Comparison of ENCODE assay signal across 37 mouse cellular contexts in genomic region chr14:32146578-32146977, GRCm38 (mm10). TPM values are rescaled to one million over a fixed set of nuclear protein-coding genes. Genes with fewer than 3 reads are reported as not detected.
A peak's percentile ranks its signal among the peaks of the same experiment; 100 is the strongest.
DNase-seq lines count a peak whose midpoint lies in the region; ATAC-seq lines count a peak whose summit lies in the region.
"Had no signal": no experiment of that assay in that cellular context is flagged by ENCODE, and none has a peak within 500 bp of the region (broad histone marks: within the 10 kb centered on the region; RNA-seq: fewer than 3 reads in every experiment).

No protein-coding gene starts in this region.

- no peak overlapping the region for H3K9ac ChIP-seq in kidney, embryonic 15.5 days
- no peak overlapping the region for H3K9ac ChIP-seq in kidney, embryonic 14.5 days (ENCODE audit: low read depth, low read length)
- H3K9ac ChIP-seq in liver, embryonic 13.5 days: peak overlapping the region; percentile 44
- H3K9ac ChIP-seq: embryonic facial prominence, embryonic 12.5 days; forebrain, embryonic 12.5 days; hindbrain, embryonic 13.5 days; limb, embryonic 13.5 days; midbrain, embryonic 15.5 days had no signal

- H3K4me1 ChIP-seq in kidney, embryonic 15.5 days: peaks cover 3% of the 10 kb centered on the region; the same call in 1 of the 2 replicates
- no peaks in the 10 kb centered on the region for H3K4me1 ChIP-seq in kidney, embryonic 14.5 days (ENCODE audit: control insufficient read depth, insufficient read depth, low read length)
- peaks cover 36% of the 10 kb centered on the region for H3K4me1 ChIP-seq in liver, embryonic 13.5 days (replicated peaks)
- H3K4me1 ChIP-seq: embryonic facial prominence, embryonic 12.5 days; forebrain, embryonic 12.5 days; hindbrain, embryonic 13.5 days; limb, embryonic 13.5 days; midbrain, embryonic 10.5 days; midbrain, embryonic 15.5 days had no signal

- H3K36me3 ChIP-seq in kidney, embryonic 15.5 days: no peaks in the 10 kb centered on the region
- H3K36me3 ChIP-seq in kidney, embryonic 14.5 days (ENCODE audit: control insufficient read depth, insufficient read depth, low read length): no peaks in the 10 kb centered on the region
- H3K36me3 ChIP-seq in liver, embryonic 13.5 days: no peaks in the 10 kb centered on the region
- H3K36me3 ChIP-seq: embryonic facial prominence, embryonic 12.5 days; forebrain, embryonic 12.5 days; hindbrain, embryonic 13.5 days; limb, embryonic 13.5 days; midbrain, embryonic 10.5 days; midbrain, embryonic 15.5 days had no signal

- DNase-seq in liver, embryonic 13.5 days: no peak
- DNase-seq in layer of hippocampus, postnatal 25 days (ENCODE audit: extremely low spot score in 1 of 2, low spot score in 1 of 2): no peak
- DNase-seq in MN1 (ENCODE audit: low spot score): no peak
- DNase-seq: adrenal gland, postnatal 14 days; B cell, adult 2 months; cerebellum, adult 11-12 months; cerebellum, adult 9-11 months; gastrocnemius, postnatal 14 days; heart, postnatal 4 days; kidney, adult 9 months; kidney, postnatal 25 days; lung, adult 2 months; lung, postnatal 14 days; right cerebral cortex, postnatal 25 days; thymus, postnatal 14 days had no signal

- peaks cover 15% of the 10 kb centered on the region for H3K9me3 ChIP-seq in kidney, embryonic 15.5 days (replicated peaks)
- H3K9me3 ChIP-seq in kidney, embryonic 14.5 days (ENCODE audit: control insufficient read depth, low read length): peaks cover 7% of the 10 kb centered on the region; the same call in 1 of the 2 replicates
- peaks cover 6% of the 10 kb centered on the region for H3K9me3 ChIP-seq in liver, embryonic 13.5 days (replicated peaks)
- H3K9me3 ChIP-seq: midbrain, embryonic 15.5 days had no signal

- WGBS in kidney, embryonic 15.5 days: 69% methylated on average over 2 of the region's 2 CpGs
- 60% methylated on average over 2 of the region's 2 CpGs for WGBS in kidney, embryonic 14.5 days
- whole genome bisulfite sequencing in liver, embryonic 13.5 days (ENCODE audit: insufficient replicate concordance): 29% methylated on average over 2 of the region's 2 CpGs

- H3K4me2 ChIP-seq in kidney, embryonic 15.5 days: no peak overlapping the region
- H3K4me2 ChIP-seq in kidney, embryonic 14.5 days (replicated peaks; ENCODE audit: low read depth, low read length): no peak overlapping the region
- peak overlapping the region; percentile 77 for H3K4me2 ChIP-seq in liver, embryonic 13.5 days
- H3K4me2 ChIP-seq: embryonic facial prominence, embryonic 12.5 days; forebrain, embryonic 12.5 days; hindbrain, embryonic 13.5 days; limb, embryonic 13.5 days; midbrain, embryonic 15.5 days had no signal

- H3K27me3 ChIP-seq in kidney, embryonic 15.5 days: no peaks in the 10 kb centered on the region
- H3K27me3 ChIP-seq in kidney, embryonic 14.5 days (ENCODE audit: control insufficient read depth, insufficient read depth, low read length): no peaks in the 10 kb centered on the region
- H3K27me3 ChIP-seq in liver, embryonic 13.5 days: no peaks in the 10 kb centered on the region
- H3K27me3 ChIP-seq: embryonic facial prominence, embryonic 12.5 days; forebrain, embryonic 12.5 days; limb, embryonic 13.5 days; midbrain, embryonic 15.5 days had no signal

- H3K27ac ChIP-seq in kidney, embryonic 15.5 days: peak overlapping the region; percentile 0; the same call in 1 of the 2 replicates
- no peak overlapping the region for H3K27ac ChIP-seq in kidney, embryonic 14.5 days (ENCODE audit: low read depth, low read length)
- H3K27ac ChIP-seq in liver, embryonic 13.5 days: peak overlapping the region; percentile 93
- H3K27ac ChIP-seq: embryonic facial prominence, embryonic 12.5 days; forebrain, embryonic 12.5 days; hindbrain, embryonic 13.5 days; limb, embryonic 13.5 days; midbrain, embryonic 10.5 days; midbrain, embryonic 15.5 days had no signal

- no peak overlapping the region for H3K4me3 ChIP-seq in kidney, embryonic 15.5 days (replicated peaks)
- no peak overlapping the region for H3K4me3 ChIP-seq in kidney, embryonic 14.5 days (ENCODE audit: low read length)
- peak overlapping the region; percentile 54; the same call in 1 of the 2 replicates for H3K4me3 ChIP-seq in liver, embryonic 13.5 days (replicated peaks)
- H3K4me3 ChIP-seq: embryonic facial prominence, embryonic 12.5 days; forebrain, embryonic 12.5 days; hindbrain, embryonic 13.5 days; limb, embryonic 13.5 days; midbrain, embryonic 10.5 days; midbrain, embryonic 15.5 days had no signal

- ATAC-seq in kidney, embryonic 15.5 days (replicated peaks; ENCODE audit: low FRiP score): no peak
- no peak for ATAC-seq in kidney, embryonic 14.5 days (ENCODE audit: low FRiP score, low TSS enrichment)
- peak; percentile 62 for ATAC-seq in erythroblast, adult 5-6 weeks (replicated peaks; ENCODE audit: low FRiP score, poor library complexity, severe bottlenecking)
- ATAC-seq in liver, embryonic 13.5 days (ENCODE audit: low read depth): peak; percentile 38; the same call in 1 of the 2 replicates
- no peak for ATAC-seq in megakaryocyte-erythroid progenitor cell, adult 5-6 weeks (replicated peaks; ENCODE audit: low FRiP score, low TSS enrichment, poor library complexity, severe bottlenecking)
- ATAC-seq: intestine, postnatal 0 days; midbrain, embryonic 15.5 days; Patski had no signal

RNA-seq across cellular contexts. Expression of gene Msmb, which starts 4.8 kb away (rescaled TPM):
- not detected in 2 replicates for polyA plus RNA-seq in kidney, embryonic 15.5 days (2015; fragmentation: Nextera tagmentation; extraction: Ambion mirVana)
- polyA plus RNA-seq in kidney, embryonic 14.5 days (2014; fragmentation: Nextera tagmentation; extraction: Ambion mirVana): not detected in 2 replicates
- not detected in 2 replicates for total RNA-seq in erythroblast, adult 5-6 weeks (2015; ENCODE audit: low replicate concordance)
- 5.2 TPM in 1 of 2 replicates, not detected in the other for total RNA-seq in erythroblast, adult 5-6 weeks (2017; ENCODE audit: low replicate concordance)
- polyA plus RNA-seq in liver, embryonic 13.5 days (2015; fragmentation: Nextera tagmentation; extraction: Ambion mirVana): 0.33 and 0.45 TPM in 2 replicates
- not detected in 2 replicates for total RNA-seq in megakaryocyte-erythroid progenitor cell, adult 5-6 weeks (2014; fragmentation: Nextera tagmentation)
- not detected in 2 replicates for total RNA-seq in megakaryocyte-erythroid progenitor cell, adult 5-6 weeks (2017)
- total RNA-seq in layer of hippocampus, postnatal 25 days (2021): not detected
- total RNA-seq: adrenal gland, postnatal 14 days; gastrocnemius, postnatal 14 days; granulocyte monocyte progenitor cell, adult 5-6 weeks; heart, postnatal 4 days; layer of hippocampus, adult 18-20 months; layer of hippocampus, postnatal 10 days; left cerebral cortex, adult 8-10 months; left cerebral cortex, postnatal 36 days; neutrophil, adult 5-6 weeks had no signal
- polyA plus RNA-seq: embryonic facial prominence, embryonic 12.5 days; forebrain, embryonic 12.5 days; heart, embryonic 16.5 days; hindbrain, embryonic 13.5 days; intestine, postnatal 0 days; limb, embryonic 13.5 days; lung, adult 2 months; midbrain, embryonic 10.5 days; midbrain, embryonic 15.5 days; neural tube, embryonic 11.5 days; Patski; stomach, embryonic 16.5 days; urinary bladder, adult 2 months had no signal

RNA-seq across cellular contexts. Expression of gene Ncoa4, which starts 13.1 kb away (rescaled TPM):
- polyA plus RNA-seq in kidney, embryonic 15.5 days (2015; fragmentation: Nextera tagmentation; extraction: Ambion mirVana): 107 and 110 TPM in 2 replicates
- polyA plus RNA-seq in kidney, embryonic 14.5 days (2014; fragmentation: Nextera tagmentation; extraction: Ambion mirVana): 74.8 and 106 TPM in 2 replicates
- 661 and 684 TPM in 2 replicates for total RNA-seq in erythroblast, adult 5-6 weeks (2015; ENCODE audit: low replicate concordance)
- total RNA-seq in erythroblast, adult 5-6 weeks (2017; ENCODE audit: low replicate concordance): 773 and 931 TPM in 2 replicates
- 288 and 359 TPM in 2 replicates for polyA plus RNA-seq in liver, embryonic 13.5 days (2015; fragmentation: Nextera tagmentation; extraction: Ambion mirVana)
- 48.1 and 49.3 TPM in 2 replicates for total RNA-seq in megakaryocyte-erythroid progenitor cell, adult 5-6 weeks (2014; fragmentation: Nextera tagmentation)
- 51.3 and 68.1 TPM in 2 replicates for total RNA-seq in megakaryocyte-erythroid progenitor cell, adult 5-6 weeks (2017)
- 100 to 1,000 TPM; 123 to 130 TPM for total RNA-seq in layer of hippocampus, postnatal 25 days (2021)

RNA-seq across cellular contexts. Expression of gene Timm23, which starts 55.1 kb away (rescaled TPM):
- 300 and 306 TPM in 2 replicates for polyA plus RNA-seq in kidney, embryonic 15.5 days (2015; fragmentation: Nextera tagmentation; extraction: Ambion mirVana)
- 324 and 335 TPM in 2 replicates for polyA plus RNA-seq in kidney, embryonic 14.5 days (2014; fragmentation: Nextera tagmentation; extraction: Ambion mirVana)
- 41.2 and 49.4 TPM in 2 replicates for total RNA-seq in erythroblast, adult 5-6 weeks (2015; ENCODE audit: low replicate concordance)
- 11.2 and 15.3 TPM in 2 replicates for total RNA-seq in erythroblast, adult 5-6 weeks (2017; ENCODE audit: low replicate concordance)
- 266 and 271 TPM in 2 replicates for polyA plus RNA-seq in liver, embryonic 13.5 days (2015; fragmentation: Nextera tagmentation; extraction: Ambion mirVana)
- 216 and 235 TPM in 2 replicates for total RNA-seq in megakaryocyte-erythroid progenitor cell, adult 5-6 weeks (2014; fragmentation: Nextera tagmentation)
- total RNA-seq in megakaryocyte-erythroid progenitor cell, adult 5-6 weeks (2017): 189 and 199 TPM in 2 replicates
- total RNA-seq in layer of hippocampus, postnatal 25 days (2021): 10 to 100 TPM; 76.2 to 79.4 TPM

RNA-seq across cellular contexts. Expression of gene Parg, which starts 55.2 kb away (rescaled TPM):
- 46.2 and 48.1 TPM in 2 replicates for polyA plus RNA-seq in kidney, embryonic 15.5 days (2015; fragmentation: Nextera tagmentation; extraction: Ambion mirVana)
- polyA plus RNA-seq in kidney, embryonic 14.5 days (2014; fragmentation: Nextera tagmentation; extraction: Ambion mirVana): 30.6 and 57.5 TPM in 2 replicates
- 12.7 and 19.2 TPM in 2 replicates for total RNA-seq in erythroblast, adult 5-6 weeks (2015; ENCODE audit: low replicate concordance)
- 28.6 and 39.1 TPM in 2 replicates for total RNA-seq in erythroblast, adult 5-6 weeks (2017; ENCODE audit: low replicate concordance)
- 14.6 and 18.4 TPM in 2 replicates for polyA plus RNA-seq in liver, embryonic 13.5 days (2015; fragmentation: Nextera tagmentation; extraction: Ambion mirVana)
- 31.5 and 33.9 TPM in 2 replicates for total RNA-seq in megakaryocyte-erythroid progenitor cell, adult 5-6 weeks (2014; fragmentation: Nextera tagmentation)
- total RNA-seq in megakaryocyte-erythroid progenitor cell, adult 5-6 weeks (2017): 102 and 122 TPM in 2 replicates
- total RNA-seq in layer of hippocampus, postnatal 25 days (2021): 10 to 100 TPM; 51.4 to 51.9 TPM

Comparison
In these comparisons a context has a peak if more than half of its experiments do, and no peak if none do; other contexts are left out.
1. ATAC-seq: peak in erythroblast, adult 5-6 weeks (single experiment) and liver, embryonic 13.5 days (single experiment); none in kidney, embryonic 15.5 days (single experiment), kidney, embryonic 14.5 days (single experiment) and megakaryocyte-erythroid progenitor cell, adult 5-6 weeks (single experiment).
2. RNA of gene Ncoa4, which starts 13.1 kb away (total RNA-seq): 661 to 931 TPM in erythroblast, adult 5-6 weeks; 123 to 130 TPM in layer of hippocampus, postnatal 25 days and 48.1 to 68.1 TPM in megakaryocyte-erythroid progenitor cell, adult 5-6 weeks; every median in the first group is over 4 times any median in the second.